Mouse (Mus musculus) CH12.LX (cell line): ENCODE measurements at regions not wholly inside any gene's neighbourhood (a gene's known extent, or its start where the extent isn't known, plus 50 kb on each side); places are given as distances from the start of the nearest gene placed in this dataset.

Source experiments
- BHLHE40 ChIP-seq: IDR thresholded peaks from 2 replicates; pipeline ENCODE4 v1.6.1; 2011; ENCODE audit warnings: mild to moderate bottlenecking, low read depth, low read length, improper control_type of control experiment
- CTCF ChIP-seq, 2 experiments: IDR thresholded peaks in 1 of 2; conservative IDR thresholded peaks in 1 of 2; 2 replicates each; pipeline ENCODE4 v1.5.1; 2011 to 2012; ENCODE audit warnings: low read depth in 2 of 2, low read length in 2 of 2, improper control_type of control experiment in 1 of 2, inconsistent platforms in 1 of 2, mild to moderate bottlenecking in 1 of 2, moderate library complexity in 1 of 2
- ELF1 ChIP-seq: IDR thresholded peaks from 2 replicates; pipeline ENCODE4 v1.6.1; 2014; ENCODE audit warnings: low read depth, mild to moderate bottlenecking, inconsistent platforms, low read length, improper control_type of control experiment
- EP300 ChIP-seq: IDR thresholded peaks from 2 replicates; pipeline ENCODE4 v1.6.1; 2011; ENCODE audit warnings: low read length, improper control_type of control experiment
- HCFC1 ChIP-seq: IDR thresholded peaks from 2 replicates; pipeline ENCODE4 v1.6.1; 2012; ENCODE audit warnings: low read depth, mild to moderate bottlenecking, inconsistent platforms, low read length, improper control_type of control experiment
- MAX ChIP-seq: IDR thresholded peaks from 2 replicates; pipeline ENCODE4 v1.6.1; 2011; ENCODE audit warnings: low read length, improper control_type of control experiment
- POLR2A ChIP-seq: IDR thresholded peaks from 2 replicates; pipeline ENCODE4 v1.6.1; 2011; ENCODE audit warnings: low read depth, mild to moderate bottlenecking, improper control_type of control experiment, low read length
- RCOR1 ChIP-seq: conservative IDR thresholded peaks from 2 replicates; pipeline ENCODE4 v1.6.1; 2012; ENCODE audit warnings: low read depth, mild to moderate bottlenecking, inconsistent platforms, low read length, improper control_type of control experiment
- TCF12 ChIP-seq: IDR thresholded peaks from 2 replicates; pipeline ENCODE4 v1.6.1; 2014; ENCODE audit warnings: low read depth, mild to moderate bottlenecking, inconsistent platforms, low read length, improper control_type of control experiment
- UBTF ChIP-seq: IDR thresholded peaks from 2 replicates; pipeline ENCODE4 v1.6.1; 2012; ENCODE audit warnings: low read depth, mild to moderate bottlenecking, inconsistent platforms, low read length, improper control_type of control experiment, moderate library complexity
- ZNF384 ChIP-seq: IDR thresholded peaks from 2 replicates; pipeline ENCODE4 v1.6.1; 2012; ENCODE audit warnings: low read depth, low read length, improper control_type of control experiment, inconsistent platforms

GRCm38 (mm10) chr16:75232133-75232532, 353.7 kb downstream of the Lipi start:
- TF ChIP-seq CTCF (conservative IDR thresholded peaks at IDR 0.05 in 1 of 2, IDR thresholded peaks at IDR 0.05 in 1 of 2; ENCODE audit: low read depth in 2 of 2, low read length in 2 of 2) (no peak), EP300 (no peak), BHLHE40 (no peak), POLR2A (no peak), RCOR1 (no peak), TCF12 (no peak), UBTF (no peak), HCFC1 (no peak), ZNF384 (no peak), ELF1 (no peak), MAX (no peak)
